Mouse (Mus musculus) midbrain, postnatal 0 days (tissue): ENCODE results near the gene Kdm5a. TPM values are rescaled to one million over a fixed set of nuclear protein-coding genes. Genes with fewer than 3 reads are reported as not detected.
A peak's percentile ranks its signal among the peaks of the same experiment; 100 is the strongest.

ENCODE experiments used
- ATAC-seq: fragments of 200-750 bp; cut with Nextera tagmentation; 2 replicates; pipeline ENCODE4 v1.8.0; 2017; ENCODE audit warnings: moderate number of reproducible peaks, mild to moderate bottlenecking, moderate TSS enrichment, moderate library complexity; ENCODE audit not compliant: low FRiP score
- DNase-seq: peaks from one replicate; pipeline ENCODE4 v3.0.0-alpha.2; 2015; ENCODE audit warnings: low spot score
- H3K27ac ChIP-seq: fragments of 300-500 bp; sonication (generic); 2 replicates; pipeline ENCODE4 v1.5.1; 2014; ENCODE audit warnings: low read depth, mild to moderate bottlenecking, low read length, mixed read lengths
- H3K27me3 ChIP-seq: fragments of 300-500 bp; sonication (generic); 2 replicates; pipeline ENCODE4 v1.6.1; 2014; ENCODE audit warnings: low read length, control low read depth, mixed read lengths; ENCODE audit not compliant: insufficient read depth
- H3K36me3 ChIP-seq: fragments of 300-500 bp; sonication (generic); 2 replicates; pipeline ENCODE4 v1.6.1; 2014; ENCODE audit warnings: low read length, control low read depth, mixed read lengths; ENCODE audit not compliant: insufficient read depth
- H3K4me1 ChIP-seq: fragments of 300-500 bp; sonication (generic); 2 replicates; pipeline ENCODE4 v1.6.1; 2014; ENCODE audit warnings: mild to moderate bottlenecking, control low read depth, antibody characterized with exemption, low read length, mixed read lengths; ENCODE audit not compliant: insufficient read depth
- H3K4me2 ChIP-seq: fragments of 300-500 bp; sonication (generic); 2 replicates; pipeline ENCODE4 v1.6.1; 2014; ENCODE audit warnings: low read depth, mild to moderate bottlenecking, low read length, mixed read lengths; ENCODE audit not compliant: poor library complexity, severe bottlenecking
- H3K4me3 ChIP-seq: fragments of 300-500 bp; sonication (generic); 2 replicates; pipeline ENCODE4 v1.5.1; 2014; ENCODE audit warnings: low read depth, mild to moderate bottlenecking, low read length, moderate library complexity
- H3K9ac ChIP-seq: fragments of 300-500 bp; sonication (generic); replicated peaks from 2 replicates; pipeline ENCODE4 v1.6.1; 2014; ENCODE audit warnings: mild to moderate bottlenecking, low read length, moderate library complexity, mixed read lengths; ENCODE audit not compliant: poor library complexity, severe bottlenecking
- H3K9me3 ChIP-seq: fragments of 300-500 bp; sonication (generic); 2 replicates; pipeline ENCODE4 v1.6.1; 2016; ENCODE audit warnings: low read length, control low read depth
- CTCF ChIP-seq: IDR thresholded peaks from 2 replicates; pipeline ENCODE4 v1.5.1; 2016; ENCODE audit warnings: antibody characterized with exemption, mild to moderate bottlenecking
- WGBS: fragments of 180-500 bp; shearing (Covaris S2); extraction: QIAGEN DNeasy Blood & Tissue Kit; methylation state at CpG from one replicate; pipeline ENCODE4 v1.1.7; 2014; 5-methylcytosine and 5-hydroxymethylcytosine counted together
- polyA plus RNA-seq: library from polyadenylated mRNA; unstranded; fragments of >200 nt; fragmentation: Nextera tagmentation; extraction: Ambion mirVana; gene quantifications from 2 replicates; pipeline ENCODE4 v1.2.1, GENCODE M21; 2015
- total RNA-seq: library from RNA; depleted of rRNA; stranded (reverse); fragments of >200 nt; gene quantifications from 2 replicates; pipeline ENCODE4 v1.2.3, GENCODE M21; 2014; rRNA removed

The Kdm5a gene
- total and polyA plus RNA-seq, 2 experiments from 2014 or later = 14.0 to 21.7 TPM

- H3K27ac ChIP-seq = peak within 1 kb of the TSS; percentile 87
- ATAC-seq (peak; percentile 75), DNase-seq (peak; percentile 90)
- peak within 1 kb of the TSS; percentile 81 for H3K9ac ChIP-seq
- under 1% methylated on average over 47 of the region's 84 CpGs for WGBS
- H3K27me3 ChIP-seq = no peaks in the 10 kb centered on the region
- H3K4me1 ChIP-seq = peaks cover 16% of the 10 kb centered on the region
- TF ChIP-seq CTCF = no peak
- H3K9me3 ChIP-seq = no peaks in the 10 kb centered on the region
- peak within 1 kb of the TSS; percentile 69 for H3K4me2 ChIP-seq
- peak within 1 kb of the TSS; percentile 74 for H3K4me3 ChIP-seq
- H3K36me3 ChIP-seq = no peaks in the 10 kb centered on the region
Observed at GRCm38 (mm10) chr6:120493374-120494181, 129.7 kb downstream of the Kdm5a start, which contains the start of gene Tmem121b. TSS of gene Tmem121b (minus strand) at chr6:120493807.

Other genes with a start within 250 kb of the Kdm5a start
- not detected in 2 replicates for gene D330020A13Rik, start 69.8 kb upstream of the Kdm5a start, total RNA-seq
- gene D330020A13Rik, start 69.8 kb upstream of the Kdm5a start, polyA plus RNA-seq = 0.20 TPM in 1 of 2 replicates, not detected in the other
- gene B4galnt3, start 69.6 kb upstream of the Kdm5a start, total RNA-seq = 0.61 and 0.82 TPM in 2 replicates
- gene B4galnt3, start 69.6 kb upstream of the Kdm5a start, polyA plus RNA-seq = 0.06 and 0.16 TPM in 2 replicates
- 5.9 and 10.7 TPM in 2 replicates for gene Ccdc77, start 250 bp downstream of the Kdm5a start, total RNA-seq
- 6.4 and 6.7 TPM in 2 replicates for gene Ccdc77, start 250 bp downstream of the Kdm5a start, polyA plus RNA-seq
- 2.1 and 4.9 TPM in 2 replicates for gene Il17ra, start 99.1 kb downstream of the Kdm5a start, total RNA-seq
- gene Il17ra, start 99.1 kb downstream of the Kdm5a start, polyA plus RNA-seq = 2.0 and 2.3 TPM in 2 replicates
- gene Tmem121b, start 129.7 kb downstream of the Kdm5a start, total RNA-seq = 27.2 and 30.5 TPM in 2 replicates
- 2.5 and 2.7 TPM in 2 replicates for gene Tmem121b, start 129.7 kb downstream of the Kdm5a start, polyA plus RNA-seq
- gene Hdhd5, start 167.2 kb downstream of the Kdm5a start, total RNA-seq = 35.2 and 39.3 TPM in 2 replicates
- gene Hdhd5, start 167.2 kb downstream of the Kdm5a start, polyA plus RNA-seq = 14.0 and 16.6 TPM in 2 replicates